Mouse (Mus musculus) E14TG2a.4 (cell line): ENCODE measurements around the gene Ptchd4.

Experiments
- CTCF ChIP-seq: conservative IDR thresholded peaks from 2 replicates; pipeline ENCODE4 v1.5.1; 2014; ENCODE audit warnings: low read length
- POU5F1 ChIP-seq: IDR thresholded peaks from 2 replicates; pipeline ENCODE4 v1.6.1; 2014; ENCODE audit warnings: low read length, borderline replicate concordance

DNA sequence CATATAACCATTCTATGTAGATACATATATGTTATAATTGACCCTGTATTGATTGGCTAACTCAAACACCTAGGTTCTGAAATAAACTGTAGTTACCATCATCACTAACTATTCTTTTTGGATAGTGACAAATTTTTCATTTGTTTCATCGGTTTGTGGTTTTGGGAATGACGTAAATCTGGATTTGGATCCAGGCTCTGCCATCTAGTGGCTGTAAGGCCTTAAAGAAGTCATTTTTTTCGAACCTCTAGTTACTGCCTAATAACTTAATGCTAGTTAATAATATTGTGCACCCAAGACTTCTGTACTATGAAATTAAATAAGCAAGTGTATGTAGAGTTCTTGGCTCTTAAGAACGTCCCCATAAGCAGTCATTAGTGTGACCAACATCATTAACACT is 11.5 kb upstream of the Ptchd4 start:
- TF ChIP-seq CTCF (peak; percentile 22; the same call in 1 of the 2 replicates), POU5F1 (no peak)
